Mouse (Mus musculus) central nervous system, embryonic 11.5 days (tissue): ENCODE data around the gene Gpx8. TPM values are rescaled to one million over a fixed set of nuclear protein-coding genes. Genes with fewer than 3 reads are reported as not detected.

ENCODE experiments used
- polyA plus RNA-seq: library from polyadenylated mRNA; depleted of rRNA; stranded (reverse); fragments of >200 nt; gene quantifications from 2 replicates; pipeline ENCODE4 v1.2.3, GENCODE M21; 2012; rRNA removed

The Gpx8 gene
- polyA plus RNA-seq: 75.5 and 79.6 TPM in 2 replicates

DNA sequence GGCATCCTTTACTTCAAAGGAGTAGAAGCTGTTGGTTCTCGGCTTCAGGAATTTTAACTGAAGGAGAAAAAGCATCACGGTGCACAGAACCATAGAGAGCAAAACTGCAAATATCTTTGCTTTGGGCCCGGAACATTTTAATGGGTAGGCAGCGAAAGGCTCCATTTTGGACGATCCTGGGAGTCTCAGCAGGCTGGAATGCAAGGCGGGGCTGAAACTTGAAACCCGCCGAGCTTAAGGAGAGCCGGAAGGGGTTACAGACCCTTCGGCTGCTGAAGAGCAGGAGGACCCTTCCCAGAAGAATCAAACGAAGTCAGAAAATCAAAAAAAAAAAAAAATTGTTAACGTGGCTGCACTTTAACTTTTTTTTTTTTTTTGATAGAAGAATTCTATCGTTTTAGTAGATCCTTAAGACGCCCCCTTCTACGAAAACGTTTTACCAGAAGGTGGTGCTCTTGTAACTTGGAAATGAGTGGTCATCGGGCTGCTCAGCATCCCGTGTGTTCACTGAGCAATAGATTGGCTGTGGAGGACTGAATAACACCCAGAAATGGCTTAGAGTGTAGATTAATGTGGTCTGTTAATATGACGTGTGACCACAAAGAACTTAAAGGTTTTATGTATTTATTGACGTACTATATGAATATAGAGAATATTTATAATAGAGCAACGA is at the start of gene Gpx8:
Gene Gpx8 (minus strand): TSS at position 200 of the 673 bp plus-strand sequence.

DNA sequence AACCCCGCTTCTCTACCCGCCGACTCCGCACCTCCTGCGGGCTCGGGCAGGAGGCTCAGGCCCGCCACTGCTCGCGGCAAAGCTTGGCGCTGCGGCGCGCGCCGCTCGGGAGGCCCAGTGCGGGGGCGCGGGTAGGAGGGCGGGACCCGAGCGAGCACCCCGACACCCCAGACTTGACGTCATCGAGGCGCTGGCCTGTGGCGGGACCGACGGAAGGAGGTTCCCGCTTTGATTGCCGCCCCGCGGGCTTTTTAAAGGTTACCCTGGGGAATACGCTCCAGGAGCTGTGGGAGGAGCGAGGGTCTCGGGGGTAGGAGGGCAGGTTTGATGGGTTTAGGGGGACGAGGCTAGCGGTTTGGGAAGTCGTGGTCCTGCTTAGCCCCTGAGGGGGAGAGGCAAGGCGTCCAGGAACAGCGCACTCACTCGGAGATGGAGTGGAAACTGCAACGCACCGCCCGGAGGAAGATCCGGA is 11.2 kb downstream of the Gpx8 start, which contains the start of gene Cdc20b:
Gene Cdc20b (plus strand): TSS at position 162 of the 472 bp plus-strand sequence.

DNA sequence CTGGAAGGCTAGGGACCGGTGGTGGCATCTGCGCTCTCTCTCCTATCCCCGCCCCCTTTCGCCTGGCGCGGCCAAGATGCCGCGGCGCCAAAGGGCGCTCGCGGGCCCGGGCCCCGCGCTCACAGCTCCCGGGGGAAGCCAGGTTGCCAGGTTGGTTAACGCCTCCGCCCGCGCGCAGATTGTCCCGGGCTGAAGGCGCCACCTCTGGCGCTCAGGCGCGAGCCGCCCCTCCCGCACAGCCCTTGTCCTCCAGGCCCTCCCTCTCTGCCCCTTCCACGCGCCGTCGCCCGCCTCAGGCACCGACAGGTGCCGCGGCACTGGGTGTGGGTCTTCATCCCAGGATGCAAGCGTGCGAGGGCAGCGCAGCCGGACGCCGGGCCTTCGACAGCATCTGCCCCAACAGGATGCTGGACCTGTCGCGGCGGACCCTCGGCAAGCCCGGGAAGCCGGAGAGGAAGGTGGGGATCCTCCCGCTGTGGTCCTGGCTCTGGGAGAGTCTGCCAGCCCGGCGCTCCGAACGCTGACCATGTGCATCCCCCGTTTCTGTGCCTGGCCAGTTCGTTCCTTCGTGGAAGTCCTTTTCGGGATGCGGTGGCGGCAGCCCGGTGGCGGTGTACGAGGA is 52.6 kb downstream of the Gpx8 start, which contains the start of gene Mcidas:
Gene Mcidas (plus strand): TSS at position 315 of the 622 bp plus-strand sequence.

Other genes starting within 250 kb of the Gpx8 start
- gene Plpp1, start 245.6 kb downstream of the Gpx8 start, polyA plus RNA-seq: 10.7 and 18.3 TPM in 2 replicates
- gene Mtrex, start 119.0 kb downstream of the Gpx8 start, polyA plus RNA-seq: 80.2 and 82.8 TPM in 2 replicates
- 17.5 and 25.6 TPM in 2 replicates for gene Dhx29, start 119.0 kb downstream of the Gpx8 start, polyA plus RNA-seq
- 2.4 and 5.5 TPM in 2 replicates for gene Ccno, start 58.6 kb downstream of the Gpx8 start, polyA plus RNA-seq
- gene Mcidas, start 52.6 kb downstream of the Gpx8 start, polyA plus RNA-seq: 0.93 and 2.2 TPM in 2 replicates
- 0.58 and 1.5 TPM in 2 replicates for gene Cdc20b, start 11.3 kb downstream of the Gpx8 start, polyA plus RNA-seq
- gene Gzma, start 54.6 kb upstream of the Gpx8 start, polyA plus RNA-seq: not detected in 2 replicates
- gene Esm1, start 163.2 kb upstream of the Gpx8 start, polyA plus RNA-seq: 0.91 and 1.3 TPM in 2 replicates
- gene Gzmk, start 179.5 kb upstream of the Gpx8 start, polyA plus RNA-seq: not detected in 2 replicates
- gene BC067074, start 246.7 kb upstream of the Gpx8 start, polyA plus RNA-seq: 2.3 and 8.0 TPM in 2 replicates